Mouse (Mus musculus) heart, embryonic 11.5 days (tissue): ENCODE data around the gene Wbp1l. TPM values are rescaled to one million over a fixed set of nuclear protein-coding genes. Genes with fewer than 3 reads are reported as not detected.
A peak's percentile ranks its signal among the peaks of the same experiment; 100 is the strongest.

ENCODE experiments used
- ATAC-seq: fragments of 200-750 bp; cut with Nextera tagmentation; replicated peaks from 2 replicates; pipeline ENCODE4 v1.8.0; 2017; ENCODE audit warnings: moderate library complexity; ENCODE audit not compliant: insufficient number of reproducible peaks, low FRiP score, low TSS enrichment
- H3K27ac ChIP-seq: fragments of 300-500 bp; sonication (generic); 2 replicates; pipeline ENCODE4 v1.5.1; 2014; ENCODE audit warnings: mild to moderate bottlenecking, low read depth, low read length
- H3K27me3 ChIP-seq: fragments of 300-500 bp; sonication (generic); 2 replicates; pipeline ENCODE4 v1.6.1; 2014; ENCODE audit warnings: mild to moderate bottlenecking, low read length, mixed read lengths; ENCODE audit not compliant: control insufficient read depth, insufficient read depth
- H3K36me3 ChIP-seq: fragments of 300-500 bp; sonication (generic); 2 replicates; pipeline ENCODE4 v1.6.1; 2014; ENCODE audit warnings: mild to moderate bottlenecking, low read length, moderate library complexity, mixed read lengths; ENCODE audit not compliant: control insufficient read depth, insufficient read depth
- H3K4me1 ChIP-seq: fragments of 300-500 bp; sonication (generic); 2 replicates; pipeline ENCODE4 v1.6.1; 2014; ENCODE audit warnings: low read length; ENCODE audit not compliant: control insufficient read depth, insufficient read depth
- H3K4me2 ChIP-seq: fragments of 300-500 bp; sonication (generic); 2 replicates; pipeline ENCODE4 v1.6.1; 2014; ENCODE audit warnings: mild to moderate bottlenecking, moderate library complexity
- H3K4me3 ChIP-seq: fragments of 300-500 bp; sonication (generic); 2 replicates; pipeline ENCODE4 v1.5.1; 2014; ENCODE audit warnings: low read depth, low read length
- H3K9ac ChIP-seq: fragments of 300-500 bp; sonication (generic); 2 replicates; pipeline ENCODE4 v1.6.1; 2014; ENCODE audit warnings: mild to moderate bottlenecking, low read depth, low read length, moderate library complexity
- H3K9me3 ChIP-seq: fragments of 300-500 bp; sonication (generic); replicated peaks from 2 replicates; pipeline ENCODE4 v1.6.1; 2016; ENCODE audit warnings: low read length; ENCODE audit not compliant: control insufficient read depth
- WGBS: fragments of 180-500 bp; shearing (Covaris S2); extraction: QIAGEN DNeasy Blood & Tissue Kit; methylation state at CpG from one replicate; pipeline ENCODE4 v1.1.7; 2014; ENCODE audit not compliant: insufficient replicate concordance; 5-methylcytosine and 5-hydroxymethylcytosine counted together
- polyA plus RNA-seq: library from polyadenylated mRNA; unstranded; fragments of >200 nt; fragmentation: Nextera tagmentation; extraction: Ambion mirVana; gene quantifications from 2 replicates; pipeline ENCODE4 v1.2.1, GENCODE M21; 2014

Wbp1l gene
- polyA plus RNA-seq, result 41.5 and 45.9 TPM in 2 replicates

GRCm38 (mm10) chr19:46598720-46599252 is at the start of gene Wbp1l:
Wbp1l (plus strand) TSS chr19:46599084.
- H3K27ac ChIP-seq, result peak within 1 kb of the TSS; percentile 18; the same call in 1 of the 2 replicates
- peak within 1 kb of the TSS; percentile 83 for H3K9ac ChIP-seq
- no peaks in the 10 kb centered on the region for H3K27me3 ChIP-seq
- peak within 1 kb of the TSS; percentile 84 for H3K4me2 ChIP-seq
- peaks cover 12% of the 10 kb centered on the region for H3K4me1 ChIP-seq
- peak; percentile 99 for ATAC-seq
- no peaks in the 10 kb centered on the region for H3K36me3 ChIP-seq
- H3K4me3 ChIP-seq, result peak within 1 kb of the TSS; percentile 89
- WGBS, result 1% methylated on average over 22 of the region's 22 CpGs
- H3K9me3 ChIP-seq, result no peaks in the 10 kb centered on the region

- Histone ChIP-seq H3K9ac (no peak overlapping the region), H3K4me1 (peaks cover 6% of the 10 kb centered on the region; the same call in 1 of the 2 replicates), H3K27ac (no peak overlapping the region), H3K4me3 (no peak overlapping the region), H3K9me3 (no peaks in the 10 kb centered on the region), H3K27me3 (no peaks in the 10 kb centered on the region), H3K4me2 (no peak overlapping the region), H3K36me3 (peaks cover 16% of the 10 kb centered on the region)
- 89% methylated on average over 4 of the region's 4 CpGs for WGBS
- no peak for ATAC-seq
These were observed 48.5 kb upstream of the Wbp1l start for GRCm38 (mm10) chr19:46550385-46550784.

GRCm38 (mm10) chr19:46552496-46552895 is 46.4 kb upstream of the Wbp1l start:
- no peaks in the 10 kb centered on the region for H3K9me3 ChIP-seq
- no peak overlapping the region for H3K4me2 ChIP-seq
- no peak overlapping the region for H3K4me3 ChIP-seq
- H3K9ac ChIP-seq, result no peak overlapping the region
- no peaks in the 10 kb centered on the region for H3K27me3 ChIP-seq
- ATAC-seq, result no peak
- H3K36me3 ChIP-seq, result peaks cover 16% of the 10 kb centered on the region
- H3K27ac ChIP-seq, result no peak overlapping the region
- 80% methylated on average over 4 of the region's 4 CpGs for WGBS
- peaks cover 6% of the 10 kb centered on the region; the same call in 1 of the 2 replicates for H3K4me1 ChIP-seq

- Histone ChIP-seq H3K9ac (no peak overlapping the region; the same call in 1 of the 2 replicates), H3K36me3 (peaks cover 16% of the 10 kb centered on the region), H3K4me3 (no peak overlapping the region), H3K9me3 (no peaks in the 10 kb centered on the region), H3K27ac (peak overlapping the region; percentile 46; the same call in 1 of the 2 replicates), H3K4me2 (peak overlapping the region; percentile 16; the same call in 1 of the 2 replicates), H3K27me3 (no peaks in the 10 kb centered on the region), H3K4me1 (peaks cover 6% of the 10 kb centered on the region; the same call in 1 of the 2 replicates)
- WGBS, result 39% methylated on average over 11 of the region's 11 CpGs
- ATAC-seq, result no peak
These were observed 45.3 kb upstream of the Wbp1l start for GRCm38 (mm10) chr19:46553541-46553955.

- Histone ChIP-seq H3K4me2 (no peak overlapping the region), H3K36me3 (no peaks in the 10 kb centered on the region), H3K4me1 (peaks cover 12% of the 10 kb centered on the region), H3K9me3 (no peaks in the 10 kb centered on the region), H3K27ac (no peak overlapping the region), H3K4me3 (no peak overlapping the region), H3K27me3 (no peaks in the 10 kb centered on the region), H3K9ac (no peak overlapping the region)
- 74% methylated on average over 8 of the region's 8 CpGs for WGBS
- no peak for ATAC-seq
These were observed 40.9 kb upstream of the Wbp1l start for GRCm38 (mm10) chr19:46558009-46558408.

GRCm38 (mm10) chr19:46558631-46559030 is 40.3 kb upstream of the Wbp1l start:
- Histone ChIP-seq H3K9me3 (no peaks in the 10 kb centered on the region), H3K4me3 (no peak overlapping the region), H3K27me3 (no peaks in the 10 kb centered on the region), H3K36me3 (no peaks in the 10 kb centered on the region), H3K4me1 (peaks cover 13% of the 10 kb centered on the region), H3K27ac (no peak overlapping the region), H3K4me2 (no peak overlapping the region), H3K9ac (no peak overlapping the region)
- 63% methylated on average over 12 of the region's 12 CpGs for WGBS
- ATAC-seq, result no peak

- H3K27me3 ChIP-seq, result no peaks in the 10 kb centered on the region
- no peaks in the 10 kb centered on the region for H3K9me3 ChIP-seq
- peaks cover 17% of the 10 kb centered on the region for H3K4me1 ChIP-seq
- no peak overlapping the region for H3K4me3 ChIP-seq
- no peak for ATAC-seq
- H3K27ac ChIP-seq, result no peak overlapping the region
- H3K4me2 ChIP-seq, result no peak overlapping the region
- no peaks in the 10 kb centered on the region for H3K36me3 ChIP-seq
- H3K9ac ChIP-seq, result no peak overlapping the region
- 43% methylated on average over 1 of the region's 1 CpGs for WGBS
These were observed 36.8 kb upstream of the Wbp1l start for GRCm38 (mm10) chr19:46562132-46562531.

GRCm38 (mm10) chr19:46562581-46563515 is 36.0 kb upstream of the Wbp1l start:
- no peak overlapping the region for H3K9ac ChIP-seq
- no peaks in the 10 kb centered on the region; the same call in 1 of the 2 replicates for H3K36me3 ChIP-seq
- ATAC-seq, result no peak
- H3K27me3 ChIP-seq, result no peaks in the 10 kb centered on the region
- peak overlapping the region; percentile 10; the same call in 1 of the 2 replicates for H3K27ac ChIP-seq
- WGBS, result 70% methylated on average over 14 of the region's 14 CpGs
- no peak overlapping the region for H3K4me3 ChIP-seq
- no peaks in the 10 kb centered on the region for H3K9me3 ChIP-seq
- peaks cover 17% of the 10 kb centered on the region for H3K4me1 ChIP-seq
- H3K4me2 ChIP-seq, result 0 out of 2 replicates have a peak overlapping the region, but pooled peaks have one; percentile 6
